Mouse (Mus musculus) left cerebral cortex, adult 2 months (tissue): ENCODE measurements around the gene Acox3. TPM values are rescaled to one million over a fixed set of nuclear protein-coding genes. Genes with fewer than 3 reads are reported as not detected.

Source experiments
- DNase-seq, 2 experiments: peaks; one replicate each; pipeline ENCODE4 v3.0.0; 2021 to 2022; ENCODE audit warnings: low spot score in 2 of 2, mixed read lengths in 1 of 2; ENCODE audit errors: extremely low spot score in 1 of 2
- H3K27ac ChIP-seq: fragments of 200-600 bp; 2 replicates; pipeline ENCODE4 v1.8.1; 2022
- H3K4me3 ChIP-seq: fragments of 200-600 bp; 2 replicates; pipeline ENCODE4 v1.8.1; 2022
- CTCF ChIP-seq: fragments of 200-600 bp; IDR thresholded peaks from 2 replicates; pipeline ENCODE4 v1.8.1; 2022; ENCODE audit warnings: antibody characterized with exemption, mild to moderate bottlenecking, moderate library complexity
- intact Hi-C: fragments of 180-260 bp; cut with DNase I; formaldehyde crosslinking; loops from one replicate; pipeline ENCODE4 v1.15.1; 2025
- total RNA-seq, 2 experiments: library from RNA; stranded (reverse); gene quantifications; 2 replicates each; pipeline ENCODE4 v1.2.3; 2021

The Acox3 gene
- total RNA-seq, 2 experiments from 2014 or later: 31.6 to 32.0 TPM

- no peak overlapping the region for H3K4me3 ChIP-seq
- DNase-seq: no peak
- no peak overlapping the region for H3K27ac ChIP-seq
- no peak for TF ChIP-seq CTCF
- intact Hi-C loops: loop anchor here (10.0 kb wide), 1 partner anchor 211 kb away; no protein-coding TSS in a partner anchor
These were observed 53.2 kb downstream of the Acox3 start for GRCm38 (mm10) chr5:35636016-35636415.

GRCm38 (mm10) chr5:35641961-35642584 is 59.2 kb downstream of the Acox3 start:
- TF ChIP-seq CTCF: no peak
- DNase-seq: no peak
- intact Hi-C loops: no loop called here
- Histone ChIP-seq H3K4me3 (no peak overlapping the region), H3K27ac (no peak overlapping the region)

DNA sequence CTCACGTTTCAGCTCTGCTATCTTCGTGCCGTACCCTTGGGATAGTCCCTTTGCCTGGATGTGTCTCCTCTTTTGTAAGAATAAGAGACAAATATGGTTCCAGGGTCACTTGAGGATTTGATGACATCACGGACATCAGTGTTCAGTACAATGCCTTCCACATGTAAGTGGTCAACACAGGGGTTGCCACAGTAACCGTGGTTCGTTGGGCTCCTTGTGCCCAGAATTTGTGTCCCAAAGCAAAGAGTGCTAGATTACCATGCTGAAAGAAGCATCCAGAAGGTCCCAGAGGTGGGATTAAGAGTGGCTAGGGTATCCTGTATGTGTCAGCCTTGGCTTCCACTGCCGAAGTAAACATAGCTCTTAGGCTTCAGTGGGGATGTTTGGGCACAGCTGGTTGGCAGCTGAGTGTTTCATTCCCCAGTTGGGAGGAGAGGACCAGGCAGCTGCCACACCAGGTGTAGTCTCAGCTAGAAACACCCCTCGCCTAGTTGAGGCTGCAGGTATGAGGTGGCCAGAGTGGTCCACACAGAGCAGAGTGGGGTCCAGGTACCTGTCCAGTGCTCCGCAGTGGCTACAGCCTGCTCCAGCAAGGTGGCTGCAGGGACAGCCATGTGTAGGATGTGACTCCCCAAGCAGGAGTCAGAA is 60.7 kb downstream of the Acox3 start:
- Histone ChIP-seq H3K4me3 (no peak overlapping the region), H3K27ac (no peak overlapping the region)
- no peak for DNase-seq
- no peak for TF ChIP-seq CTCF
- intact Hi-C loops: no loop called here

DNA sequence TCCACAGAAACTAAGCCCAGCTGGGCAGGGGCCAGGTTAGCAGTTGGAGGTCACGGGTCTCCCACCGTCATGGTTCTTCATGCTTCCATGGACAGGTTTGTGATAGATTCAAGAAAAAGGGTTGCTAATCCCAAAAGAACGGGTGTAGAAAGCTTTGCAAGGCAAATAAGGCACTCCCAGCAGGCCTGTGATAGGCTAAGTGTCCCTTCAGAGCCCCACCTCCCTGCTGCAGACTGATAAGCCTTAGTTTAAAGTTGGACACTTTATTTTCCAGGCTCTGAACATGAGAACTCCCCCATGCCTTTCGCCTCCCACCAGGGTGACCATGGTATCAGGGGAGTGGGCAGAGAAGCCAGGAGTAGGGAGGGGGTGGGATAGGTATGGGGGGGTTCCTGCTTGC is 61.2 kb downstream of the Acox3 start:
- intact Hi-C loops: no loop called here
- no peak overlapping the region for H3K27ac ChIP-seq
- no peak for DNase-seq
- no peak for TF ChIP-seq CTCF
- H3K4me3 ChIP-seq: no peak overlapping the region

DNA sequence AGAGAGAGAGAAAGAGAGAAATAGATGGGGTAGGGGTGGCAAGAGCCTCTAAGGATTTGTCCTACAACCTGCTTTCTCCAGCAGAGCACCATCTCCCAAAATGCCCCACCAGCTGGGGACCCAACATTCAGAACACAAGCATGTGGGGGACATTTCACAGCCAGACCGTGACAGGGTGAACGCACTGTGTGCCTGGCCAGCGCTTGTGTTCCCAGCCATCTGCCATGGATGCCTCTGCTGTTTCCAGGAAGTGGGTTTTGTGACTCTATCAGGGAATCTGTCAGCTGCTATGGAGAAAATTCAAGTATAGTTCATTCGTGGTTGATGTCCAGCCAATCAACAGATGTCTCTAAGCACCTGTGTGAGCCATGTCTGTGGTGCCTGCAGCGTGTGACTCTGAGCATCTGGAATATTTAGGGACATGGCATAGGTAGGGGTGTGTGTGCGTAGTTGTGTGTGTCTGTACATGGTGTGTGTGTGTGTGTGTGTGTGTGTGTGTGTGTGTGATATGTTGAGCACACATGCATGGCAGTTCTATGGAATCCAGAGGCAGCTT is 63.2 kb downstream of the Acox3 start:
- intact Hi-C loops: no loop called here
- DNase-seq: no peak

DNA sequence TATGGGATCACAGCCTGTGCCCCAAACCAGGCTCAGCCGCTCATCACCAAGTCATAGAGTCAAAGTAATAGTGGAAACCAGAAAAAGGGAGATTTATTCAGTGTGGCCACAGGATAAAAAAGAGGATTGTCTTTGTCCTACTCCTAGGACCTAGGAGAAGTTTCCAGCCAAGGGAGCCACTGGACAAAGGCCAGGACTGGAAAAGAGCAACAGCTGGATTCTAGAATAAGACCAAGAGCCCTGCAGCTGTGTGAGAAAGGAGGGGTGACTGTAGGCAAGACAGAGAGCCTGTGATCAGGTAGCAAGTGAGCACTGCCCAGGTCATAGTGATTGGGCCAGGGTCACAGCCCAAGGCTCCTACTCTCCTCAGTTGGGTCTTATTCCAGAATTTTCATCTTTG is 64.1 kb downstream of the Acox3 start:
- intact Hi-C loops: no loop called here
- H3K4me3 ChIP-seq: no peak overlapping the region
- DNase-seq: no peak
- no peak for TF ChIP-seq CTCF
- H3K27ac ChIP-seq: no peak overlapping the region

More for the DNA sequence above, 63.2 kb downstream of the Acox3 start:
- Histone ChIP-seq H3K27ac (no peak overlapping the region), H3K4me3 (no peak overlapping the region)
- no peak for TF ChIP-seq CTCF

- DNase-seq: no peak
- Histone ChIP-seq H3K4me3 (no peak overlapping the region), H3K27ac (no peak overlapping the region)
- no peak for TF ChIP-seq CTCF
- intact Hi-C loops: no loop called here
These were observed 64.7 kb downstream of the Acox3 start for GRCm38 (mm10) chr5:35647562-35647961.

DNA sequence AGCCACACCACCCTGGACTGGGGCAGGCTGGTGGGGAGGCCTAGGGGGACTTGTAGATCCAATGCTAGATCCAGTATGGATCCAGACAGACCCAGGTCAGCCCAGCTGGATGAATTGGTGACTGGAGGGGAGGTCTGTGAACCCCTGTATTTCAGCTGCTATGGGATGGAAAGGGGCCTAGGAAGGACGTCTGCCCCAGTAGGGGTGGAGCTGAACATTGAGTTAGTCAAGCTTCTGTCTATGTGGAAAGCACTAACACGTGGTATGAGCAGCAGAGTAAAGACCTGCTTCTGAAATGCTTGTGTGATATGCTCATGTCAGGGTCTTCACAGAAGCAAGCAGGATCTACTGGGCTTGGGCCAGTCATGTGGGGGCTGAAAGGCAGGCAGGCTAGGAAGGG is 65.4 kb downstream of the Acox3 start:
- intact Hi-C loops: no loop called here
- no peak for TF ChIP-seq CTCF
- no peak overlapping the region for H3K4me3 ChIP-seq
- H3K27ac ChIP-seq: no peak overlapping the region
- no peak for DNase-seq

- TF ChIP-seq CTCF: no peak
- Histone ChIP-seq H3K4me3 (no peak overlapping the region), H3K27ac (no peak overlapping the region)
- intact Hi-C loops: no loop called here
- DNase-seq: no peak
These were observed 69.5 kb downstream of the Acox3 start for GRCm38 (mm10) chr5:35652319-35652718.

GRCm38 (mm10) chr5:35652872-35653271 is 70.0 kb downstream of the Acox3 start:
- TF ChIP-seq CTCF: no peak
- Histone ChIP-seq H3K27ac (no peak overlapping the region), H3K4me3 (no peak overlapping the region)
- intact Hi-C loops: no loop called here
- no peak for DNase-seq

DNA sequence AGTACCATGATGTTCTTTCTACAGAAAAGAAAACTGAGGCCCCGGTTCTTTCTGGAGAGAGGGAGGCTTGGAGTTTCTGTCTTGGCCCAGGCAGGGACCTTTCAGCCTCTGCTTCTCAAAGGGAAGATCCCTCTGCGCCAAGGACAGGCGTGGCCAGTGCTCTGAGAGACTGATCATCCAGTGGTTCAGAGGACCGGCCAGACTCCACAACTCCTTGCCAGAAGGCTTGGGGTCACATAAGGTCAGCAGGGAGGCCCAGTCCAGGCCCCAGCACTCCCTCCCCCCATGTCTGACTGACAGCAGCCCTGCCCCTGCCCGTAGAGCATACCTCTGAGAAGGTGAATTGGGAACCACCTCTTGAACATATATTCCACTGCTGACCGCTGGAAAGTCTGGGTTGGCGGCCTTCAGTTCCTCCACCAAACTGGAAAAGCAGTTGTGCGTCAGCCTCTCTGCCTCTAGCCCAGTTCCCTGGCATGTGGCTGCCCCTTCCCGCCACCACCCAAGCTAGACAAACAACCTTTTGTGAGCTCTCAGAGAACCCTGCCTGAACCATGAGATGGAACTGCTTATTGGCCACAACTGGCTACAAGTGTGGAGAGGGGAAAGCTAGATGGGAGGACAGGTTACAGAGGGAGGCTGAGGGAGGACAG is 71.0 kb downstream of the Acox3 start:
- no peak overlapping the region for H3K4me3 ChIP-seq
- no peak for DNase-seq
- no peak for TF ChIP-seq CTCF
- H3K27ac ChIP-seq: no peak overlapping the region
- intact Hi-C loops: no loop called here

DNA sequence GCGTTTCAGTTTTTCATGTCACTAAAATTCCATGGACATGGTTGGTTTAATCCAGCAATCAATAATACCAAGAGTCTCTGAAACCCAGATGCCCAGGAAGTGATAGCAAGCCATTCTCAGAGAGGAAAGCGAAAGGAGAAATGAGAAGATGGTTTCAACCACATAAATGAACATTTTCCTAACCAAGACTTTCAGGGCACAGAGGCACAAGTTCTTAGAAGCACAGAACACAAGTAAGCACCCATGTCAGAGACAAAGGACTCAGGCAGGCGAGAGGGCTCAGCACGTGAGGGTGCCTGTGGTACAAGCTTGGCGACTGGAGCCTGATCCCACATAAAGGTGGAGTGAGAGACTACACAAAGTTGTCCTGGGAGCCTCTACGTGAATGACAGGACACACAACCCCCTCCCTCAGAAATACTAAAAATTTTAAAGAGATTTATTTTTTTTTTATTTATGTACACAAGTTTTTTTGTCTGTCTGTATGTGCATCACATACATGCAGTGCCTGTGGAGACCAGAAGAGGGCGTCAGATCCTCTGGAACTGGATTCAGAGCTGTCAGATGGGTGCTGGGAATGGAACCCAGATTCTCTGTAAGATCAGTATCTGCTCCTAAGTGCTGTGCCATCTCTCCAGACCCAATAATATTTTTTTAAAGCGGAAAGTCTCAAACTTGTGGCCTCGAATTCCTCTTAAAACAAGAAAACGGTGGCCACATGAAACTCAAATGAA is 73.1 kb downstream of the Acox3 start:
- no peak; the same call in none of the 2 replicates for TF ChIP-seq CTCF
- H3K27ac ChIP-seq: no peak overlapping the region
- H3K4me3 ChIP-seq: no peak overlapping the region
- DNase-seq: no peak
- intact Hi-C loops: no loop called here
